Mouse (Mus musculus): ENCODE results near the gene Zfp821. TPM values are rescaled to one million over a fixed set of nuclear protein-coding genes. Genes with fewer than 3 reads are reported as not detected.

Zfp821 gene
- 10 to 100 TPM in 1 of 2 experiments, 1 to 10 TPM in 1; 8.4 to 16.7 TPM for polyA plus RNA-seq (2017; shearing (Covaris generic))

GRCm38 (mm10) chr8:109705320-109706075 lies at the start of gene Zfp821:
Gene Zfp821, plus strand, starts transcription at chr8:109705546.

GRCm38 (mm10) chr8:109693146-109693900 lies 12.0 kb upstream of the Zfp821 start, which contains the start of gene Ist1:
Gene Ist1, minus strand, starts transcription at chr8:109693260.

DNA sequence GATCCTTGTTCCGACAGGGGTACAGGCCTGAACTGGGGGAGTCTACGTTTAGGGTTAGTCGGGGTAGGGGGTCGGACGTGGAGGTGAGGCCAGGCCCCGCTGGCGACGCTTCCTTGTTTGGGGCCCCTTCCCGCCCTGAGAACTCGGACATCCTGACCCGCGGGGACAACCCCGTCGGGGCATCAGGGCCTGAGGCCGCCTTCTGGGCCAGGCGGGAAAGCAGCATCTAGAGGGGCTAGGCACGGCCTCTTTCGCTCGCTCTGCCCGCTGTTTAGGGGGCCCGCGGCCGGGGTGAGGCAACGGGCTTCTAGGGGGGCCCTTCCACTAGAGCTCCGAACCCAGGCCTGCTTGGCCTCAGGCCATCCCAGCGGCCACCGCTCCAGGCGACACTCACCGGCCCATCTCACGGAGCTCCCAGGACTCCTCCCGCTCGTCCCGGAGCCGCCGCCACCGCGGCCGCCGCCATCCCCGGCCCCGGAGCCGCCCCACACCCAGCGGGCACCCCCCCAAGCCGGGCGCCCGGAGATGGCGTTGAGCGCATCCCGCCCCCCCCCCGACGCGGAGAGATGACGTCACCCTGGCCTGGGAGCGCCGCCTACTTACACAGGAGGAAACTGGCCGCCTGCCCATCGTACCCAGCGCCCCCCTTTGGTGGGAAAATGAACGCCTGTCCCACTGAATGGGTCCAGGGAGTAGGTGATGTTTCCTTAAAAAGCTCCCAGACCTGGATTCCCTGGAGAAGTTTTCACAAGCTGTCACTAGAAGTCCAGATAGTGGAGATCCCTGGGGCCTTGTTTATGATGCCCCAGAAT lies 32.1 kb downstream of the Zfp821 start, which contains the start of gene Atxn1l:
Gene Atxn1l (minus strand): TSS at position 503 of the 812 bp plus-strand sequence.

Other genes with a start within 250 kb of the Zfp821 start
- under 1 TPM; 0.13 to 0.56 TPM for gene Pmfbp1, start 211.5 kb upstream of the Zfp821 start, polyA plus RNA-seq (2017; shearing (Covaris generic))
- 10 to 100 TPM; 21.3 to 27.7 TPM for gene Dhx38, start 139.7 kb upstream of the Zfp821 start, polyA plus RNA-seq (2017; shearing (Covaris generic))
- 1 to 10 TPM; 6.0 to 7.4 TPM for gene Txnl4b, start 139.7 kb upstream of the Zfp821 start, polyA plus RNA-seq (2017; shearing (Covaris generic))
- gene Hp, start 126.4 kb upstream of the Zfp821 start, polyA plus RNA-seq (2017; shearing (Covaris generic)), result under 1 TPM; 0.13 to 0.80 TPM
- 10 to 100 TPM; 31.8 to 45.1 TPM for gene Dhodh, start 96.9 kb upstream of the Zfp821 start, polyA plus RNA-seq (2017; shearing (Covaris generic))
- gene Pkd1l3, start 91.0 kb upstream of the Zfp821 start, polyA plus RNA-seq (2017; shearing (Covaris generic)), result 1 to 10 TPM; 1.0 to 3.0 TPM
- 100 to 1,000 TPM; 137 to 180 TPM for gene Ist1, start 12.3 kb upstream of the Zfp821 start, polyA plus RNA-seq (2017; shearing (Covaris generic))
- gene Atxn1l, start 32.2 kb downstream of the Zfp821 start, polyA plus RNA-seq (2017; shearing (Covaris generic)), result 1 to 10 TPM; 2.8 to 2.9 TPM
- gene Ap1g1, start 73.0 kb downstream of the Zfp821 start, polyA plus RNA-seq (2017; shearing (Covaris generic)), result 10 to 100 TPM; 45.0 to 46.3 TPM
- gene Phlpp2, start 163.0 kb downstream of the Zfp821 start, polyA plus RNA-seq (2017; shearing (Covaris generic)), result under 1 TPM; 0.54 to 0.77 TPM

Measured in inflammation-experienced regulatory T-cells (primary cell).